Mouse (Mus musculus): ENCODE measurements around the gene Ifitm10. TPM values are rescaled to one million over a fixed set of nuclear protein-coding genes. Genes with fewer than 3 reads are reported as not detected.
A peak's percentile ranks its signal among the peaks of the same experiment; 100 is the strongest.
"Not testable (repeated sequence)": the region's sequence is repeated elsewhere in the genome, so short reads cannot be mapped to it uniquely, and the experiment has no call there.

Ifitm10 gene
- polyA plus RNA-seq, 1 experiment from 2014 or later, result 14.1 TPM

DNA sequence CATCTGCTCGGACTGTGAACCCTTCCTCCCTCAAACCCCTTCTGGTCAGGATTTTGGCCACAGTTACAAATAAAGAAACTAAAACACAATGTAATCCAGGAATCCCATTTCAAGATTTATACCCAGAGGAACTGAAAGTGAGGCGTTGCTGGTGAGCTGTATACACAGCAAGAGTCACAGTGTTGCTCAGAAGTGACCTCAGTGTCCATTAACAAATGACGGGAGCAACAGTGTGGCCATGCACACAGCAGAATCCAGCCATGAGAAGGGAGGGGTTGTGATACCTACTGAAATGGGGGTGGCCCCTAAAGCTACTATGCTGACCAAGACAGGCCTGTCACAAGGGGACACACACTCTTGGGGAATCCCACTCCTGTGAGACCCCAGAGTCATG, 31.3 kb downstream of the Ifitm10 start:
- Histone ChIP-seq H3K27me3 (ENCODE audit: control insufficient read depth, insufficient read depth, low read depth, low read length) (no peaks in the 10 kb centered on the region), H3K9ac (ENCODE audit: low read depth, low read length) (no peak overlapping the region), H3K4me2 (ENCODE audit: low read length) (no peak overlapping the region), H3K9me3 (replicated peaks; ENCODE audit: control insufficient read depth, low read length, poor library complexity, severe bottlenecking) (no peaks in the 10 kb centered on the region), H3K4me1 (ENCODE audit: control insufficient read depth, insufficient read depth, low read length) (no peaks in the 10 kb centered on the region), H3K27ac (ENCODE audit: low read length) (no peak overlapping the region), H3K36me3 (ENCODE audit: control insufficient read depth, insufficient read depth, low read length) (no peaks in the 10 kb centered on the region), H3K4me3 (ENCODE audit: low read depth, low read length) (no peak overlapping the region)
- 81% methylated on average over 3 of the region's 3 CpGs for WGBS
- ATAC-seq, result no peak

DNA sequence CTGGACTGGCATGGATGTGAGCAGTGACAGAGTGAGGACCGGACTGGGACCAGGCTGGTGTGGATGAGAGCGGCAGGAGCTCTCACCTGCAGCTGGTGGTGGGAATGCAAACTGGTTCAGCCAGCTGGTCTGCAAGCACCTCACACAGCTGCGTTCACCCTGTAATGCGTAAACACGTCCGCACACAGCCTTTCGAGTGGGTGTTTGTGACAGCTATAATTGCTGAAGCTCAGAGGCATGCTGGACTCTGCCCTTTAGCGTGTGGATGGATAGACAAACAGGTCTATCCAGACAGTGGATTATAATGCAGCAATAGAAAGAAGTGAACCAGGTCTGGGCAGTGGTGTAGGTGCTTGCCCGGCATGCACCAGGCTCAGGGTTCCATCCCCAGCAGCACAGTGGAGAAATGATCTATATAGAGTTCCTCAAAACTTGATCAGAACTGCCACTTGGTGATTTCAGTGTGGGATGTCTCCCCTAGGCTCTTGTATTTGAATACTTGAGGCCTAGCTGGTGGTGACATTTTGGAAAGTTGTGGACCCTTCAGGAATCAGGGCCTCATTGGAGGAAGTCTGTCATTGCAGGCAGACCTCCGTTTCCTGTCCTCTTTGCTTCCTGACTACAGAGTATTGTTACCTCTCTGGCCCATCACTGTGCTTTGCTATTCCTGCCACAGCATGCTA, 31.8 kb downstream of the Ifitm10 start:
- WGBS, result 79% methylated on average over 10 of the region's 10 CpGs
- Histone ChIP-seq H3K36me3 (ENCODE audit: control insufficient read depth, insufficient read depth, low read length) (no peaks in the 10 kb centered on the region), H3K4me2 (ENCODE audit: low read length) (no peak overlapping the region), H3K9ac (ENCODE audit: low read depth, low read length) (no peak overlapping the region), H3K27me3 (ENCODE audit: control insufficient read depth, insufficient read depth, low read depth, low read length) (no peaks in the 10 kb centered on the region), H3K4me3 (ENCODE audit: low read depth, low read length) (no peak overlapping the region), H3K4me1 (ENCODE audit: control insufficient read depth, insufficient read depth, low read length) (no peaks in the 10 kb centered on the region), H3K27ac (ENCODE audit: low read length) (no peak overlapping the region), H3K9me3 (replicated peaks; ENCODE audit: control insufficient read depth, low read length, poor library complexity, severe bottlenecking) (no peaks in the 10 kb centered on the region)
- no peak for ATAC-seq

DNA sequence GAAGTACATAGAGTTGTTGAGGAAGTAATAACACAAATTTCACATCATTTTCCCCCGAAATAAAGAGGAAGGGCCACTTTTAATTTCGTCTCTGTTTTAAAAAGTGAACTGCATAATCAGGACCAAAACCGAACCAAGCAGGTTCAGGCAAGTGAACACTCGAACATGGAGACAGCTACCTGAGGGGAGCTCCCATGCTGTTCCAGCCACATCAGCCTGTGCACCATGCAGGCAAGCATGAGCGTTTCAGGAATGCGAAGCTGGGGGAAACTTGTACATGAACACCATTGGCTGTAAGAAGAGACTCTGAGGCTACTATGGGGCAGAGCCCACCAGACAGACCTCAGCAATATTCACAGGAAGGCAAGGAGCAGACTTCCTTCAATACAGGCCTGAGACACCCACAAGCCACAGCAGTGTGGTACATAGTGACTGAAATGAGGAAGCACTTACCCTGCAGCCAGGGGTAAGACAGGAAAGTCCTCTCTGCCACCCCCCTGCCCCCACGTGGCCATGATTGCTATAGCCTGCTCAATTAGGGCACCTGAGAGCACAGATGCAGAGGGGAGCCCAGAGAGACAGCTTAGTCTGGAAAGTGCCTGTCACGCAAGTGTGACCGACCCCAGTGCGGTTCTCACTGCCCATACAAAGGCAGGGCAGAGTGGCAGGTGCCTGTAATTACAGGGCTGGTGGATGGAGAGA, 33.1 kb downstream of the Ifitm10 start:
- Histone ChIP-seq H3K27ac (ENCODE audit: low read length) (no peak overlapping the region), H3K4me1 (ENCODE audit: control insufficient read depth, insufficient read depth, low read length) (no peaks in the 10 kb centered on the region), H3K36me3 (ENCODE audit: control insufficient read depth, insufficient read depth, low read length) (no peaks in the 10 kb centered on the region), H3K27me3 (ENCODE audit: control insufficient read depth, insufficient read depth, low read depth, low read length) (no peaks in the 10 kb centered on the region), H3K4me2 (ENCODE audit: low read length) (no peak overlapping the region), H3K4me3 (ENCODE audit: low read depth, low read length) (no peak overlapping the region), H3K9me3 (replicated peaks; ENCODE audit: control insufficient read depth, low read length, poor library complexity, severe bottlenecking) (no peaks in the 10 kb centered on the region), H3K9ac (ENCODE audit: low read depth, low read length) (no peak overlapping the region)
- WGBS, result 61% methylated on average over 10 of the region's 10 CpGs
- no peak for ATAC-seq

DNA sequence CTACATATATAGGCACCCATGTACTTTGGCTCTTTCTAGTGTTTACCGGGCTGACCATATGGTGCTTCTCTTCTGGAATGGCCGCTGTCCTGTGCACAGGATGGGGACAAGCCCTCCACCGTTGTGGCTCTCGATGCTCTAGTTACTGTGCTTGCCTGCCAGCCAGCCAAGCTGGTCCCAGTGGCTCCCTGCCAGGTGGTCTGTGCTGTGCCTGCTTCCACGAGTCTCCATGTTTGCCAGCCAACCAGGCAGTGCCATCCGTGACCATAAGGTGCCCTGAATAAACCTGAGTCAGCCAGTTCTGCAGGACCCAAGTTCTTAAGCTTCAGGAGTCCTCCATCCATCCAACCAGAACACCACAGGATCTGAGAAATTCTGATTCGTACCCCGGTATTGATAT, 38.4 kb downstream of the Ifitm10 start:
- no peaks in the 10 kb centered on the region for H3K36me3 ChIP-seq (ENCODE audit: control insufficient read depth, insufficient read depth, low read length)
- no peaks in the 10 kb centered on the region for H3K9me3 ChIP-seq (replicated peaks; ENCODE audit: control insufficient read depth, low read length, poor library complexity, severe bottlenecking)
- 77% methylated on average over 8 of the region's 8 CpGs for WGBS
- H3K4me2 ChIP-seq (ENCODE audit: low read length), result no peak overlapping the region
- no peak overlapping the region for H3K9ac ChIP-seq (ENCODE audit: low read depth, low read length)
- H3K4me3 ChIP-seq (ENCODE audit: low read depth, low read length), result no peak overlapping the region
- no peaks in the 10 kb centered on the region for H3K27me3 ChIP-seq (ENCODE audit: control insufficient read depth, insufficient read depth, low read depth, low read length)
- ATAC-seq, result no peak
- H3K4me1 ChIP-seq (ENCODE audit: control insufficient read depth, insufficient read depth, low read length), result no peaks in the 10 kb centered on the region
- no peak overlapping the region for H3K27ac ChIP-seq (ENCODE audit: low read length)

- Histone ChIP-seq H3K27ac (ENCODE audit: low read length) (no peak overlapping the region), H3K9ac (ENCODE audit: low read depth, low read length) (peak overlapping the region; percentile 23; the same call in 1 of the 2 replicates), H3K27me3 (ENCODE audit: control insufficient read depth, insufficient read depth, low read depth, low read length) (no peaks in the 10 kb centered on the region), H3K4me1 (ENCODE audit: control insufficient read depth, insufficient read depth, low read length) (no peaks in the 10 kb centered on the region), H3K4me3 (ENCODE audit: low read depth, low read length) (no peak overlapping the region), H3K36me3 (ENCODE audit: control insufficient read depth, insufficient read depth, low read length) (no peaks in the 10 kb centered on the region), H3K9me3 (replicated peaks; ENCODE audit: control insufficient read depth, low read length, poor library complexity, severe bottlenecking) (no peaks in the 10 kb centered on the region), H3K4me2 (ENCODE audit: low read length) (no peak overlapping the region)
- WGBS, result 3% methylated on average over 3 of the region's 3 CpGs
- ATAC-seq, result peak; percentile 85
These were observed 39.3 kb downstream of the Ifitm10 start for GRCm38 (mm10) chr7:142334246-142334645.

DNA sequence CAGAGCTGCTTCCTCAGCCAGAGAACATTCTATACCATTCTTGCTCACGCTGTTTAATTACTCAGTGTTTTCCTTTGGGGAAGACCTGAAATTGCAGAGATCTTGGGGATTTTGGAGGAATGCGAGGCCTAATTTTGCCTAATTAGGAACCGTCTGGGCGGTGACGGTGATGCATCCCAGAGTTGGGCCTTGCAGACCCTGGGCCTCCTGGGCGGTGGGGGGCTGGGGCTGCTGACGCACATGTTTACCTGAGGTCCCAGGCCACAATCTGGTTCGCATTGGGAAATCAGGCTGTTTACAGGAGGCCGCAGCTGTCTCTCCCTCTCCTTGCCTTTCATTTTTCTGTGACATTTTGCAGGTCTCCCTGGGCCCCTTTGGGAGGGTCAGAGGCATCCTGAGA, 40.8 kb downstream of the Ifitm10 start:
- not testable (repeated sequence) for ATAC-seq; H3K27me3 ChIP-seq (ENCODE audit: control insufficient read depth, insufficient read depth, low read depth, low read length); H3K4me3 ChIP-seq (ENCODE audit: low read depth, low read length); H3K9me3 ChIP-seq (replicated peaks; ENCODE audit: control insufficient read depth, low read length, poor library complexity, severe bottlenecking); H3K4me2 ChIP-seq (ENCODE audit: low read length); H3K36me3 ChIP-seq (ENCODE audit: control insufficient read depth, insufficient read depth, low read length); H3K9ac ChIP-seq (ENCODE audit: low read depth, low read length); H3K27ac ChIP-seq (ENCODE audit: low read length); H3K4me1 ChIP-seq (ENCODE audit: control insufficient read depth, insufficient read depth, low read length)
- 84% methylated on average over 2 of the region's 9 CpGs for WGBS

DNA sequence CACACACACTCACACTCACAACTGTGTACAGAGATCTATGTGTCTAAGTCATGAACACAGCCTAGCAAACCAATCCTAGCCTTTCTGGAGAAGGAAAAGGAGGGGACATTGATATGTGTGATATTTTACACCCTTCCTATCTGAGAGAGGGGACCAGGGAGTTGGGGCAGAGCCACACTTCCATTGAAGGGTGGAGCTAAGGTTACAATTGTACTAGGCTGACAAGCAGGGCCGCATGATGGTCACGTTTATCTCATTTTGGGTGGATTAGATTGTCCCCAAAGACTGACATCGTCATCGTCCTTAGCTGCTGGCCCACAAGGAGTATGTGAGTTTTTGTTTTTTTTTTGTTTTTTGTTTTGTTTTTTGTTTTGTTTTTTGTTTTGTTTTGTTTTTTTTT, 42.3 kb downstream of the Ifitm10 start:
- H3K4me3 ChIP-seq (ENCODE audit: low read depth, low read length), result no peak overlapping the region
- no peak overlapping the region for H3K9ac ChIP-seq (ENCODE audit: low read depth, low read length)
- ATAC-seq, result no peak
- H3K27me3 ChIP-seq (ENCODE audit: control insufficient read depth, insufficient read depth, low read depth, low read length), result no peaks in the 10 kb centered on the region
- H3K9me3 ChIP-seq (replicated peaks; ENCODE audit: control insufficient read depth, low read length, poor library complexity, severe bottlenecking), result no peaks in the 10 kb centered on the region
- H3K36me3 ChIP-seq (ENCODE audit: control insufficient read depth, insufficient read depth, low read length), result no peaks in the 10 kb centered on the region
- WGBS, result 80% methylated on average over 4 of the region's 4 CpGs
- H3K4me2 ChIP-seq (ENCODE audit: low read length), result no peak overlapping the region
- no peak overlapping the region for H3K27ac ChIP-seq (ENCODE audit: low read length)
- H3K4me1 ChIP-seq (ENCODE audit: control insufficient read depth, insufficient read depth, low read length), result no peaks in the 10 kb centered on the region

- 75% methylated on average over 9 of the region's 9 CpGs for WGBS
- Histone ChIP-seq H3K4me3 (ENCODE audit: low read depth, low read length) (no peak overlapping the region), H3K9ac (ENCODE audit: low read depth, low read length) (no peak overlapping the region), H3K27me3 (ENCODE audit: control insufficient read depth, insufficient read depth, low read depth, low read length) (no peaks in the 10 kb centered on the region), H3K4me1 (ENCODE audit: control insufficient read depth, insufficient read depth, low read length) (no peaks in the 10 kb centered on the region), H3K27ac (ENCODE audit: low read length) (no peak overlapping the region), H3K36me3 (ENCODE audit: control insufficient read depth, insufficient read depth, low read length) (no peaks in the 10 kb centered on the region), H3K9me3 (replicated peaks; ENCODE audit: control insufficient read depth, low read length, poor library complexity, severe bottlenecking) (no peaks in the 10 kb centered on the region), H3K4me2 (ENCODE audit: low read length) (no peak overlapping the region)
- no peak for ATAC-seq
These were observed 43.3 kb downstream of the Ifitm10 start for GRCm38 (mm10) chr7:142330271-142330724.

DNA sequence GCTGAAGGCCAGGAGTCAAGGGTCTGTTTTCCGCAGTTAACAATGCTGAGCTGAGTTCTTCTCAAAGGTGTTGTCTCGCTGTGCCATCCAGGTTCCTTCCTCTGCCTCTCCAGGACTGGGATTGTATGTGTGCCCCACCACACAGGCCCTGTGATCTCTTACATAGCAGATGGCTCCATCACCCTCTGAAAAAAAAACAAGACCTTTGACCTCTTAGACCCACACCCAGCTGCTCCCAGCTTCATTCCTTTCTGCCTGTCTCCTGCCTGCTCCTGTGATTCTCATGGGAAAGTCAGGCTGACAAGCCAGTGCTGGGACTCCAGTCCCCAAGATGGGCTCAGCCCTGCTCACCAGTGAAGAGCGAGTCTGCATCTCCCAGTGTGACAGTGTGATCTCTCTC, 45.0 kb downstream of the Ifitm10 start:
- H3K4me1 ChIP-seq (ENCODE audit: control insufficient read depth, insufficient read depth, low read length), result no peaks in the 10 kb centered on the region

More for the DNA sequence above, 45.0 kb downstream of the Ifitm10 start:
- Histone ChIP-seq H3K4me3 (ENCODE audit: low read depth, low read length) (no peak overlapping the region), H3K27me3 (ENCODE audit: control insufficient read depth, insufficient read depth, low read depth, low read length) (no peaks in the 10 kb centered on the region), H3K36me3 (ENCODE audit: control insufficient read depth, insufficient read depth, low read length) (no peaks in the 10 kb centered on the region), H3K4me2 (ENCODE audit: low read length) (no peak overlapping the region), H3K9me3 (replicated peaks; ENCODE audit: control insufficient read depth, low read length, poor library complexity, severe bottlenecking) (no peaks in the 10 kb centered on the region), H3K27ac (ENCODE audit: low read length) (no peak overlapping the region), H3K9ac (ENCODE audit: low read depth, low read length) (no peak overlapping the region)
- WGBS, result 70% methylated on average over 3 of the region's 3 CpGs
- ATAC-seq, result no peak

All from midbrain, embryonic 16.5 days (tissue).